In the genomic region with DNA sequence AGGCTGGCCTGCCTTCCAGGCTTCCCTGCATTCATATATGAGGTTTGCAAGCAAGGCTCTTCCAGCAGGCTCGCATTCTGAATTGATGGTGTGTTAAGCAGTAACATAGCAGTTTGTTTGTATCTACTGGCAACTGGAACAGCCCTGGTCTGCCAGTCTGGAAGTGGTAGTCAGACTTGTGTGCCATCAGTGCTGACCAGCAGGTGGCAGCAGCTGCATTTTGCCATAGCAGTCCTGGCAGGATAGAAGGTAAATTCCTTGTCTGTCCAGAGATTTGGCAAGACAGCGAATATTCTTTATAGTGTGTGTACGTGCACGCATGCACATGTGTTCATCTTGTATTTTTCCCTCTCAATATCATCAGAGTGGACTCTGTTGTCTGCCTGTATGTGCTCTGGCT, we compare ENCODE assay signal across 8 mouse cellular contexts.
A peak's percentile ranks its signal among the peaks of the same experiment; 100 is the strongest.
DNase-seq lines count a peak whose midpoint lies in the region; ATAC-seq and TF ChIP-seq lines count a peak whose summit lies in the region.

No protein-coding gene starts in this region.

- peak; percentile 70 for ATAC-seq in CD4-positive, CD25-positive, alpha-beta regulatory T cell, adult 4 months
- ATAC-seq in forebrain, embryonic 12.5 days (ENCODE audit: low FRiP score) = peak; percentile 66; the same call in 1 of the 2 replicates
- ATAC-seq in heart, postnatal 0 days (ENCODE audit: insufficient read depth, low read depth) = peak; percentile 75
- ATAC-seq in liver, embryonic 14.5 days (ENCODE audit: insufficient read depth) = peak; percentile 46; the same call in 1 of the 2 replicates
- ATAC-seq in neural tube, embryonic 15.5 days (ENCODE audit: low FRiP score) = peak; percentile 83

- no peaks in the 10 kb centered on the region for H3K27me3 ChIP-seq in forebrain, embryonic 12.5 days
- H3K27me3 ChIP-seq in heart, postnatal 0 days (ENCODE audit: control insufficient read depth, insufficient read depth, low read length) = no peaks in the 10 kb centered on the region
- no peaks in the 10 kb centered on the region for H3K27me3 ChIP-seq in liver, embryonic 14.5 days (ENCODE audit: control insufficient read depth, insufficient read depth, low read length)
- H3K27me3 ChIP-seq in neural tube, embryonic 15.5 days (replicated peaks) = no peaks in the 10 kb centered on the region

- peak; percentile 97 for TF ChIP-seq CTCF in heart, postnatal 0 days (IDR thresholded peaks at IDR 0.05; ENCODE audit: low read depth)
- TF ChIP-seq CTCF in liver, embryonic 14.5 days (IDR thresholded peaks at IDR 0.05; ENCODE audit: low read depth) = peak; percentile 93

- no peak overlapping the region for H3K4me3 ChIP-seq in forebrain, embryonic 12.5 days (replicated peaks)
- H3K4me3 ChIP-seq in heart, postnatal 0 days (ENCODE audit: low read depth, low read length) = no peak overlapping the region
- no peak overlapping the region for H3K4me3 ChIP-seq in liver, embryonic 14.5 days (ENCODE audit: insufficient read depth in 1 of 2, low read depth in 2 of 2, low read length in 2 of 2)
- no peak overlapping the region for H3K4me3 ChIP-seq in neural tube, embryonic 15.5 days (replicated peaks)

- H3K27ac ChIP-seq in forebrain, embryonic 12.5 days = no peak overlapping the region
- peak overlapping the region; percentile 36; the same call in 1 of the 2 replicates for H3K27ac ChIP-seq in heart, postnatal 0 days (ENCODE audit: low read depth)
- no peak overlapping the region for H3K27ac ChIP-seq in liver, embryonic 14.5 days
- H3K27ac ChIP-seq in neural tube, embryonic 15.5 days (replicated peaks) = no peak overlapping the region

- H3K4me1 ChIP-seq in forebrain, embryonic 12.5 days = peaks cover 19% of the 10 kb centered on the region
- H3K4me1 ChIP-seq in heart, postnatal 0 days (ENCODE audit: control insufficient read depth, insufficient read depth) = peaks cover 38% of the 10 kb centered on the region
- H3K4me1 ChIP-seq in liver, embryonic 14.5 days (replicated peaks; ENCODE audit: control insufficient read depth in 2 of 2, insufficient read depth in 2 of 2, low read length in 1 of 2) = peaks cover 5 to 13% of the 10 kb centered on the region in 2 experiments
- peaks cover 22% of the 10 kb centered on the region for H3K4me1 ChIP-seq in neural tube, embryonic 15.5 days

- TF ChIP-seq EP300 in heart, postnatal 0 days (IDR thresholded peaks at IDR 0.05; ENCODE audit: low read depth) = no peak
- no peak for TF ChIP-seq EP300 in liver, embryonic 14.5 days (IDR thresholded peaks at IDR 0.05; ENCODE audit: low read depth)

- H3K9ac ChIP-seq in forebrain, embryonic 12.5 days = no peak overlapping the region
- no peak overlapping the region for H3K9ac ChIP-seq in heart, postnatal 0 days (replicated peaks; ENCODE audit: low read depth, low read length)
- H3K9ac ChIP-seq in liver, embryonic 14.5 days (replicated peaks) = no peak overlapping the region
- H3K9ac ChIP-seq in neural tube, embryonic 15.5 days (replicated peaks) = no peak overlapping the region

- DNase-seq in c-Kit-positive CD71-positive TER-119-positive erythroid progenitor cells, embryonic 14.5 days (ENCODE audit: low spot score) = peak; percentile 32
- DNase-seq in heart, postnatal 0 days (ENCODE audit: low spot score) = peak; percentile 81
- peak; percentile 88 to 94 for DNase-seq in kidney, postnatal 36 days
- DNase-seq in liver, embryonic 14.5 days (ENCODE audit: low read depth in 3 of 3, low spot score in 3 of 3) = peak in 2 of 3 experiments; percentile 31 to 35
- DNase-seq in testis, postnatal 14 days (ENCODE audit: low spot score) = peak; percentile 75

- H3K9me3 ChIP-seq in forebrain, embryonic 12.5 days = no peaks in the 10 kb centered on the region
- no peaks in the 10 kb centered on the region for H3K9me3 ChIP-seq in heart, postnatal 0 days (replicated peaks; ENCODE audit: control insufficient read depth, low read length)
- H3K9me3 ChIP-seq in liver, embryonic 14.5 days (ENCODE audit: control insufficient read depth, low read length) = no peaks in the 10 kb centered on the region
- no peaks in the 10 kb centered on the region for H3K9me3 ChIP-seq in neural tube, embryonic 15.5 days (replicated peaks)

- H3K4me2 ChIP-seq in forebrain, embryonic 12.5 days = no peak overlapping the region
- no peak overlapping the region for H3K4me2 ChIP-seq in heart, postnatal 0 days (ENCODE audit: low read depth, low read length)
- H3K4me2 ChIP-seq in liver, embryonic 14.5 days (ENCODE audit: low read depth) = no peak overlapping the region
- no peak overlapping the region for H3K4me2 ChIP-seq in neural tube, embryonic 15.5 days

- no peaks in the 10 kb centered on the region for H3K36me3 ChIP-seq in forebrain, embryonic 12.5 days (replicated peaks)
- H3K36me3 ChIP-seq in heart, postnatal 0 days (replicated peaks; ENCODE audit: control insufficient read depth, insufficient read depth, low read length) = no peaks in the 10 kb centered on the region
- H3K36me3 ChIP-seq in liver, embryonic 14.5 days (replicated peaks; ENCODE audit: control insufficient read depth, insufficient read depth, low read depth) = no peaks in the 10 kb centered on the region
- no peaks in the 10 kb centered on the region for H3K36me3 ChIP-seq in neural tube, embryonic 15.5 days

- 43% methylated on average over 4 of the region's 4 CpGs for WGBS in forebrain, embryonic 12.5 days
- WGBS in heart, postnatal 0 days = 8% methylated on average over 4 of the region's 4 CpGs
- 34% methylated on average over 4 of the region's 4 CpGs for WGBS in liver, embryonic 14.5 days (ENCODE audit: insufficient replicate concordance)
- 23% methylated on average over 4 of the region's 4 CpGs for WGBS in neural tube, embryonic 15.5 days

Comparison
In these comparisons a context has a peak if more than half of its experiments do, and no peak if none do; other contexts are left out.
1. DNase-seq: peak in every context shown above with its lines; median percentile 91 in kidney, postnatal 36 days; 81 in heart, postnatal 0 days; 75 in testis, postnatal 14 days; 33 in liver, embryonic 14.5 days; 32 in c-Kit-positive CD71-positive TER-119-positive erythroid progenitor cells, embryonic 14.5 days.